Mouse (Mus musculus): Measurements from ENCODE around the gene Samd14.
"Not testable (repeated sequence)": the region's sequence is repeated elsewhere in the genome, so short reads cannot be mapped to it uniquely, and the experiment has no call there.

The Samd14 gene

GRCm38 (mm10) chr11:95004937-95005198 lies 4.8 kb upstream of the Samd14 start:
- DNase-seq (ENCODE audit: inconsistent age in 2 of 2, low spot score in 1 of 2) = no peak

- peak; percentile 48 to 74 for DNase-seq (ENCODE audit: inconsistent age in 2 of 2, low spot score in 1 of 2)
Measured at GRCm38 (mm10) chr11:95006038-95006437, 3.6 kb upstream of the Samd14 start.

- peak; percentile 88 to 95 for DNase-seq (ENCODE audit: inconsistent age in 2 of 2, low spot score in 1 of 2)
Measured at GRCm38 (mm10) chr11:95006525-95007219, 3.0 kb upstream of the Samd14 start.

GRCm38 (mm10) chr11:95007418-95007817 lies 2.3 kb upstream of the Samd14 start:
- DNase-seq (ENCODE audit: inconsistent age in 2 of 2, low spot score in 1 of 2) = peak in 1 of 2 experiments; percentile 36

- no peak for DNase-seq (ENCODE audit: inconsistent age in 2 of 2, low spot score in 1 of 2)
Measured at GRCm38 (mm10) chr11:95008661-95009628, 734 bp upstream of the Samd14 start.

- DNase-seq (ENCODE audit: inconsistent age in 2 of 2, low spot score in 1 of 2) = peak in 1 of 2 experiments; percentile 57
Measured at GRCm38 (mm10) chr11:95010141-95010739, 561 bp downstream of the Samd14 start.

- not testable (repeated sequence) for DNase-seq (ENCODE audit: inconsistent age in 2 of 2, low spot score in 1 of 2)
Measured at GRCm38 (mm10) chr11:95010841-95011403, 1.2 kb downstream of the Samd14 start.

GRCm38 (mm10) chr11:95011416-95011815 lies 1.7 kb downstream of the Samd14 start:
- DNase-seq (ENCODE audit: inconsistent age in 2 of 2, low spot score in 1 of 2) = no peak

GRCm38 (mm10) chr11:95012075-95012474 lies 2.4 kb downstream of the Samd14 start:
- DNase-seq (ENCODE audit: inconsistent age in 2 of 2, low spot score in 1 of 2) = no peak

- no peak for DNase-seq (ENCODE audit: inconsistent age in 2 of 2, low spot score in 1 of 2)
Measured at GRCm38 (mm10) chr11:95012487-95012886, 2.8 kb downstream of the Samd14 start.

GRCm38 (mm10) chr11:95015484-95015883 lies 5.8 kb downstream of the Samd14 start:
- no peak for DNase-seq (ENCODE audit: inconsistent age in 2 of 2, low spot score in 1 of 2)

- DNase-seq (ENCODE audit: inconsistent age in 2 of 2, low spot score in 1 of 2) = peak in 1 of 2 experiments; percentile 28
Measured at GRCm38 (mm10) chr11:95022237-95022992, 12.7 kb downstream of the Samd14 start.

GRCm38 (mm10) chr11:95023481-95023880 lies 13.8 kb downstream of the Samd14 start:
- no peak for DNase-seq (ENCODE audit: inconsistent age in 2 of 2, low spot score in 1 of 2)

GRCm38 (mm10) chr11:95024439-95025184 lies 14.9 kb downstream of the Samd14 start:
- peak in 1 of 2 experiments; percentile 27 for DNase-seq (ENCODE audit: inconsistent age in 2 of 2, low spot score in 1 of 2)

GRCm38 (mm10) chr11:95025227-95026012 lies 15.7 kb downstream of the Samd14 start:
- no peak for DNase-seq (ENCODE audit: inconsistent age in 2 of 2, low spot score in 1 of 2)

- DNase-seq (ENCODE audit: inconsistent age in 2 of 2, low spot score in 1 of 2) = no peak
Measured at GRCm38 (mm10) chr11:95026090-95026542, 16.4 kb downstream of the Samd14 start.

- no peak for DNase-seq (ENCODE audit: inconsistent age in 2 of 2, low spot score in 1 of 2)
Measured at GRCm38 (mm10) chr11:95026849-95027248, 17.2 kb downstream of the Samd14 start.

GRCm38 (mm10) chr11:95027850-95028470 lies 18.3 kb downstream of the Samd14 start:
- DNase-seq (ENCODE audit: inconsistent age in 2 of 2, low spot score in 1 of 2) = no peak

GRCm38 (mm10) chr11:95032945-95033344 lies 23.3 kb downstream of the Samd14 start:
- no peak for DNase-seq (ENCODE audit: inconsistent age in 2 of 2, low spot score in 1 of 2)

Measured in adrenal gland, adult (tissue).